Mouse (Mus musculus) monocyte, adult 5-6 weeks (primary cell): ENCODE data around the gene Prkce. TPM values are rescaled to one million over a fixed set of nuclear protein-coding genes. Genes with fewer than 3 reads are reported as not detected.
A peak's percentile ranks its signal among the peaks of the same experiment; 100 is the strongest.

Experiments used
- ATAC-seq: fragments of 153-309, 156-312 bp; replicated peaks from 2 replicates; pipeline ENCODE4 v1.8.0; 2017; ENCODE audit warnings: mild to moderate bottlenecking; ENCODE audit not compliant: low TSS enrichment, insufficient number of reproducible peaks, severe bottlenecking, poor library complexity, low FRiP score
- total RNA-seq: library from RNA; stranded (forward); fragments of 200-1000, 200-491, 200-594 nt; gene quantifications from 3 replicates; pipeline ENCODE4 v1.2.3, GENCODE M21; 2017

Gene Prkce
- total RNA-seq, 1 experiment from 2014 or later: 21.1 TPM

- ATAC-seq: peak; percentile 85
Measured at GRCm38 (mm10) chr17:86444578-86445419, 277.2 kb downstream of the Prkce start.

DNA sequence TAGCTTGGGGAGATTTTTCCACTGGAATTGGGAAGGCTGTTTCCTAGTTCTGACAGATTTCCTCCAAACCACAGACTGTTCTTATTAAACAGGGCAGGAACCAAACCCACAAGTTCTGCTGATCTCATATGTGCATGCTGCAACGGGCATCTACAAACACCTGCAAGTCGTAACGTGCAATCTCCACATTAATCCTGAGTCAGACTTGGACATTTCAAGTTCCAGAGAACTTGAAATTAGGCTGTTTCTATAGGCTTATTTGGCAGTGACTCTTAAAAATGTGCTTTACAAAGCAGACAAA lies 277.8 kb downstream of the Prkce start:
- no peak for ATAC-seq

DNA sequence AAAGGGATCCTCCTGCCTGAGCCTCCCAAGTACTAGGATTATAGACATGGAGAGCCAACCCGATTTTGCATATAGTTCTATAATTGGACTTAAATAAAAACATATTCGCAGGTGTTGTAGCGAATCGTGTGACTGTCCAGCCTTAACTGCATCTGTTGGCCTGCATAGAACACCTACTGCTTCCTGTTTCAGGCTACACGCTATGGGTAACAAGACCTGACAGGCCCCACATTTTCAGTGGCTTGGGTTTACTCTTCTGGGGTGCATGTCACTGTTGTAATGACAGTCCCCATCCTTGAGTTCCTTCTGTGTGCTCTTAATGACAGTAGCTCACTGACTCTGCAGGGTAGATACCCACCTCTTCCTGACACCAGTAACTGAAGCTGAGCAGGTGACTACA lies 278.3 kb downstream of the Prkce start:
- no peak for ATAC-seq

DNA sequence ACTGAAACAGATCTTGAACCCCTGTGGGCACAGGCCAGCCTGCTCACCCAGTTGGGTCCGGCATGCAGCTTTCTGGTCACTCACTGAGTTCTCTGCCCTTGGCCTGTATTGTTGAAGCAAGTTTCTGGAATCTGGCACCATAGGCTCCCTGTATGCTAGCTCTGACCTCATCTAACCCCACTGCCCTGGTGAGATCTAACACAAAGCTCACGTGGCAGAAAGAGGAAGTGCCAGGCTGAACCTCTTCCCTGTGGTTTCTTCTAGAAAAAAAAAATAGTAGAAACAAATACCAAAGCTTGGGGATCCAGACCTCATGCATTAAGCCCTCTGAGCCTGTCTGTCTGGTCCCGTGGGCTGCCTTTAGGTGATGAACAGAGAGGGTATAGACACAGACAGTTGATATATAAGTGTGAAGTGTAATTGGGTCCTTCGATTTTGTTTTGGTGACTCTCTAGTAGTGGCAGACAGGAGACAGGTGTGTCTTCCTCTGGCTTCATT lies 279.6 kb downstream of the Prkce start:
- peak; percentile 71 for ATAC-seq

DNA sequence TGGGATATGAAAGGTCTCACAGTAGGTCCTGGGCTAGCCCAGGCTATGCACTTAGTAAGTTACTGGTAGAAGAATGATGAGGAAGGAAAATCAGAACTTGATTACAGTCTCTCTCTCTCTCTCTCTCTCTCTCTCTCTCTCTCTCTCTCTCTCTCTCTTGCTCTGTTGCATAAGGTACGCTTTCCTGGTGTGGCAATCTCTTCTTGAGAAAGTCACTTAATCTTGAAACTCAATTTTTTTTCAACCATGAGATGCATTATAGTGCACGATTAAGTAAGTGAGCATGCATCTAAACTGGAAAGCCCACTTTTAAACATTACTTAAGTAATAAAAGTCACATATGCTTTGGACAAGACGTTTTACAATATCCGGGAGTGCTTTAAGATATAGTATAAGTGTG lies 285.3 kb downstream of the Prkce start:
- no peak for ATAC-seq

DNA sequence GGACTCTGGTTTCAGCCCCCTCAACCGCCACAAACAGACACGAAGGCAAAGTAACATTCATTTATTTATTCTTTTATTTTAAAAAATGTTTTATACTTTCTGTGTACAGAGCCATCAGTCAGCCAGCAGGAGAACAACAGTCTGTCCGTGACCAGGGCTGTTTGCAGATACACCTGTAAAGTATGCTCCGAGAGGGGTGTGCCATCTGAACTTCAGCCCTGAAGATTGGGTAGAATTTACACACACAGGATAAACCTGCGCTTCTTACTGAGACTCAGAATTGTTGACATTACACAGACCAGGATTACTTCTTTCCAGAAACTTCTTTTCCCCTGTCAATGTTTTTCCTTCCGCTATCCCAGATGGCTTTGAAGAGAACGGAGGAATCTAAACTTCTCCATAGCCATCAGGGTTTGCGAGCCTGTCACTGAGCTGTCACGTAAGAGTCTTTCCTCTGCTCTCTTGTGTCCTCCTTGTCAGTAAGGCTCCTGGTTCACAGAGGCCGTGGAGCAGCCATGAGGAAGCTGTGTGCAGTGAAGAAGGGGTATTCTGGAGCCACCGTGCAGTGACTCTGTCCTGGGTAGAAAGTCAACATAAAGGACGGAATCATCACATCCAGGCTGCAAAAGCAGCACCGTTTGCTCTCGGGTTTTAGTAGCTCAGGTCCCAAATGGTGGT lies 286.2 kb downstream of the Prkce start:
- ATAC-seq: no peak

DNA sequence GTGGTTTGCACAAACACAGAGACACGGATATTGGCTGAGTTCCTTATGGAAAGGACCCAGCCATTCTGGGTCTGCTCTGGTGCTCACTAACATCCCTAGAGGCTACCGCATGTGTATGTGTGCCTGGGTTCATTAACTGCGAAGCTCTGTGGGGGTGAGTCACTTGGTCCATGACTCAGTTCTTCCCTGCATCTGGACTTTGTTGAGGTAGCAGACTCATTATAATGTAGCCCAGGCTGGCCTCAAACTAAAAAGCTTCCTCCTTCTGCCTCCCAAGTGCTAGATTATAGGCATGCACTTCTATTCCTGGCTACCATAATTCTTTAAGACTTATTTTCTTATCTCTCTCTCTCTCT lies 286.7 kb downstream of the Prkce start:
- no peak for ATAC-seq

- ATAC-seq: no peak
Measured at GRCm38 (mm10) chr17:86456512-86456911, 288.9 kb downstream of the Prkce start.

- no peak for ATAC-seq
Measured at GRCm38 (mm10) chr17:86458302-86458980, 290.9 kb downstream of the Prkce start.

DNA sequence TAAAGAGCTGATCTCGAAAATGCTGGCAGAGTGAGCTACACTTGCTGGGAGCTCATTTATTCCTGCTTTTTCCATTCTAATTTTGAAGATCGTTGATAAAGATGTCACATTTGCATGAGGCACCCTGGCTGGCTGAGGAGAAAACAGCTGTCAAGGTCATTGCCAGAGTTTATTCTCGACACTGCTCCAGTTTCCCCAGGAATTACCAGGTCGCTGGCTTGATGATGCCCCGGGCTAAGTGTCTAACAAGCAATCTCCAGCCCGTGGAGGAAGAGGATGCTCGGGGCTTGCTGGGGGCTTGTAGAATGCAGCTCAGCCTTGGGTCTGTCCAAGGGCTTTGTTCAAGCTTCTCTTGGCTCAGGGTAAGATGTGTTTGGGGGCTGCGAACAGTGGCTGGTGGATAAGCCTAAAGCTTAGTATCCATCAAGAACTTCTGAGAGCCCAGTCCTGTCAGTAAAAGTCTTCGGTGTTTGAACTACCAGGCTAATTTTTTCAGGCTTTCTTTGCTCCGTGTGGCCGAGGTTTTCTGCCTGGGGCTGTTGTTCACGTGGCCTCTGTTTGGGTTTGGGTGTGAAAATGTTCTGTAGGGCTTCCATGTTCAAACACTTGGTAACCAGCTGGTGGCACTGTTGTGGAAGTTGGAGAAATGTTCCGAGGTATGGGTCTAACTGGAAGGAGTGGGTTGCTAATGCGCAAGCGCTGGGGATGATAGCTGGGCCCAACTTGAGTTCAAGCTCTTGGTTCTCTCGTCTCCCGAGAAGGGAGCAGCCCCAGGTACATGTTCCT lies 293.3 kb downstream of the Prkce start:
- ATAC-seq: no peak

- no peak for ATAC-seq
Measured at GRCm38 (mm10) chr17:86463369-86463768, 295.8 kb downstream of the Prkce start.

DNA sequence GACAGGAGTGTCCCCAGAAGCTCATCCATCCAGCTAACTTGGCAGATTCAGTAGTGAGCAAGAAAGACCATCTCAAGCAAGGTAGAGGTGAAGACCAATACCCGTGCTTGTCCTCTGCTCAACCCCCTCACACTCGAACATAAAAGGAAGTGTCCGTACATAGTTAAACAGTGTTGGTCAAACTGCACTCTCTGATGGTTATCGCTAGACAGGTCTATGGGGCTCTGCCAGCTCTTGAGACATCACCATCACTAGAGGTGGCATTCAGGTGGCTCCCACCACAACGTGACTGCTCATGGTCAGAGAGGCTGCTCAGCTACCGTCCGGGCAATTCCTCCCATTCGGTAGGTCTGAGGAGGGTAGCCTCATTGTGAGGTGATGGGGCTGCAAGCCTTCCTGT lies 296.6 kb downstream of the Prkce start:
- ATAC-seq: no peak

DNA sequence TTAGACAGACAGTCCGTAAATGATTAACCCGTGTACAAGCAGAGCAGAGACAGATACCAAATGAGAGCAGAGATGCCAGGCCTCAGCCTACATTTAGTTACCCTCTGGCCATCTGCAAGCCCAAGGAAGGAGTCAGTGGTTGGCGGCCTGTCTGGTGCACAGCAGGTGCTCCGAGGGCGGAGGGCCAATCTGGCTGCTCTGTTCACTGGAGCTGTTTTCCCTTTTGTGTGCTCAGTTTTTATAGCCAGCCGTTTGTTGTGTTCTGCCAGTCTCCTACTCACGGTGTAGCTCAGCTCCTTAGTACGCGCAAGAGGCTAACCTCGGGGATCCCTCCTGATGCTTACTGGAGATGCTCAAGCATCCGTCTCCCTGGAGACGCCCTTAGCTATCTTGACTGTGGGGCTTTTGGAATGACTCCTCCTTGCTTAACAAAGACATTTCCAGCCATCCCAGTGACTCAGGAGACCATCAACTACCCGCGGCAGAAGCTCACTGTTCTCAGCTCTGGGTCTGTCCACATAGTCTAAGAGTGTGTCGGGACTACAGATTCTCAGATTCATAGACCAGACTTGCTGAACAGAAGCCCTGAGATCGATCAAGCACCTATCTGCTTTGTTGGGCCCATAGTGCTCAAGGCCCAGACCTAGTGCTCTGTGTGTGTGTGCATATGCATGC lies 297.2 kb downstream of the Prkce start:
- no peak for ATAC-seq

- ATAC-seq: no peak
Measured at GRCm38 (mm10) chr17:86465865-86466264, 298.3 kb downstream of the Prkce start.

DNA sequence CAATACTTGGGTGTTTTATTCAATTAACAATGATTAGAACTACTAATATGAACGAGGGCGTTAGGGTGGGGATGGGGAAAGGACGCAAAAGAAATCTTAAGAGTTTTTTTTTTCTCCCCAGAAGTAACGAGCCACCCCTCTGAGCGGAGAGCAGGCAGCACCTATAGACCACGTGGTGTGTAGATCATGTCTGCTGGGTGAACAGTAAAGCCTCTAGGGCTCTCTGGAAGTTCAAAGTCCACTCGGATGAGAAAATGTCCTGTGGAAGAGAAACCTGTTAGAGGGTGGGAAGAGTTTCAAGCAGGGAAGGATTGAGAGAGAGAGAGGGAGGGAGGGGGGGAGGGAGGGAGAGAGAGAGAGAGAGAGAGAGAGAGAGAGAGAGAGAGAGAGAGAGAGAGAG lies 298.8 kb downstream of the Prkce start:
- no peak for ATAC-seq

GRCm38 (mm10) chr17:86466871-86467270 lies 299.3 kb downstream of the Prkce start:
- no peak for ATAC-seq

- no peak for ATAC-seq
Measured at GRCm38 (mm10) chr17:86467291-86467898, 299.8 kb downstream of the Prkce start.

- 0 out of 2 replicates have a peak, but pooled peaks have one; percentile 25 for ATAC-seq
Measured at GRCm38 (mm10) chr17:86467967-86468366, 300.4 kb downstream of the Prkce start.
